Mouse (Mus musculus) left cerebral cortex, postnatal 10 days (tissue): ENCODE results near the gene Zfp553. TPM values are rescaled to one million over a fixed set of nuclear protein-coding genes. Genes with fewer than 3 reads are reported as not detected.

ENCODE experiments used
- DNase-seq, 2 experiments: peaks; one replicate each; pipeline ENCODE4 v3.0.0; 2021 to 2022; ENCODE audit warnings: low spot score in 2 of 2, mixed read lengths in 1 of 2; ENCODE audit errors: extremely low spot score in 1 of 2
- intact Hi-C: fragments of 180-260 bp; cut with DNase I; formaldehyde crosslinking; loops from one replicate; pipeline ENCODE4 v1.15.1; 2025
- total RNA-seq, 2 experiments: library from RNA; stranded (reverse); gene quantifications; 2 replicates each; pipeline ENCODE4 v1.2.3; 2021

Gene Zfp553
- total RNA-seq, 2 experiments from 2014 or later, result 16.6 to 18.4 TPM

DNA sequence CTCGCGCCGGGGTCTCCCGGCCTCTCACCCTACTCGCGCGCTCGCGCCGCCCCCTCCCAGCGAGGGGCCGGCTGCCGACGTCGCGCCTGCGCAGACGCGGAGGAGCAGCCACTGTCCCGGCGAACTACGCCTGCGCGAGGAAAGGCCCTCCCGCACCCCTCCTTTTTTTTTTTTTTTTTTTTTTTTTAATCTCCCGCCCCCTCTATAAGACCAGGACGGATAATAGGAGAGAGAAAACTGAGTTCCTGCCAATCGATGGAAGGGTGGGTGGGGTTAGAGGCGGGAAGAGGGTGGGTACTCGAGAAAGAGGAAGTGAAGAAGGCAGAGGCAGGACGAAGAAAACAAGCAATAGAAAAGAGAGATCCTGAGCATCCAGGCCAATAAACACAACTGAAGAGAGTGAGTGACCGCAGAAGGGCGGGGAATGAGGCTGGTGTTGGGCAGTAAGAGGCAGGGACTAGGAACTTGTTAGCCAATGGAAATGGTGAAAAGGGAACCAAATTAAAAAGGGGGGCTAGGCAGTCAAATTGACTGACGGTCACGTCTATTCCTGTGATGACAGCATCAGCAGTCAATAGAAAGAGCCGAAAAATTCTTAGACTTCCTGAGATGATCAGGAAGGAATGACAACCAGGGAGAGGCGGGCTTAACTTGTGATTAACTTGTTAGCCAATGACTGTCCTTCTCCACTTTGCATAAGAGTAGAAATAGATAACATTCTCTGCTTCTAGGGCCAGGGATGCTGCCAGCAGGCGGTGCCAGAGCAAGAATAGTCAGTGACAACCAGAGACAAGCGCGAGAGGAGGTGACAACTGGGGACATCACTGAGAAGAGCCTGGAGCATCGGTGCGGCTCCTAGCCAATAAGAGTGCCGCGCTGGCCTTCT is 24.1 kb upstream of the Zfp553 start, which contains the start of gene Mylpf:
TSS of gene Mylpf (plus strand) at position 338 of the 886 bp plus-strand sequence.
- DNase-seq, result peak; percentile 96
- intact Hi-C loops, result no loop called here

- DNase-seq, result no peak
- intact Hi-C loops, result no loop called here
These were observed 23.0 kb upstream of the Zfp553 start for GRCm38 (mm10) chr7:127209851-127210250.

DNA sequence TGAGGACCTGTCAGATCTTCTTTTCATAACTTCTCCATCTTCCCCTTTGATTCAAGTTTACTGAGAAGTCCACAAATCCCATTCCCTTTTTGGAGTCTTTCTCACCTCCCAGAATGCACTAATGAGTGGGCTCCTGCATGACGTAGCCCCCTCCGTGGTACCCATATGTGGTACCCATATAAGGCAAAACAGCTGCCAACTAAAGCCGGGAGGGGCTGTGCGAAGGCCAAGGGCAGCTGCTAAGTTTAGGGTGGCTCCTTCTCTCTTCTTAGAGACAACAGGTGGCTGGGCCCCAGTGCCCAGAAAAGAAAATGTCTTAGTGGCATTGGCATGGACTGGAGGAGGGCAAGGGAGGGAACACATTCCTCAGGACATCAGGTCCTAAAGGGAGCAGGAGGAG is 22.6 kb upstream of the Zfp553 start:
- intact Hi-C loops, result no loop called here
- DNase-seq, result no peak

DNA sequence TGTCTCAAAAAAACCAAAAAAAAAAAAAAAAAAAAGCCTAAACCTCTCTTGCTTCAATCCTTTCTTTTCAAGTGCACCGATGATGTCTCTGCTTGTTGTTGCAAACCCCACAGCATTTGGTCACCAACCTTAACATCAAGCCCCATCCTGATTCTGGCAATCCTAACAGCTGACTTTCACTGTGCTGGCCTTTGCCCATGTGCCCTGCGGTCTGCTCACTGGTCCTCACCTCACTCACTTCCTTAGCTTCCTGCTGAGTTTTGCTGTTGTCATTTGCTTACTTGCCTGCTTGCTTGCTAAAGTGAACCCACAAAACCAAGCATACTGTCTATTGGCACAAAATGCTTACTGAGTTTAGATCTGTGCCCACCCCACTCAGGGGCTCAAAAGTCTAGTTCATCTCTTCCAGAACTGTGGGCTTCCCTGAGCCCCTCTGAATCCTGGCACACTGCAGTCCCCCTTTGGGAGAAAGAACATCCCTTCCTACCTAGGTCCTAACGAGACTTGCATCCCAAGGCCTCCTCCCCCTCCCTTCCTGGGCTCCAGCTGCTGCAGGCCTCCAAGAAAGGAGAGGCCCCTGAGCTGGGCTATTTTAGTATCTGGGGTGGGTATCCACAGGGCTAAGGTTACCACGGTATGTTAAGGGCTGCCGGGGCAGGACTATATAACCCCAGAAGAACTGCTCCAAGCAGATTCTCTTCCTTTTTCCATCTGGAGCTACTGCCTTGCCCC is 21.7 kb upstream of the Zfp553 start:
- intact Hi-C loops, result no loop called here
- no peak for DNase-seq

- no peak for DNase-seq
- intact Hi-C loops, result no loop called here
These were observed 20.2 kb upstream of the Zfp553 start for GRCm38 (mm10) chr7:127212432-127213250.

DNA sequence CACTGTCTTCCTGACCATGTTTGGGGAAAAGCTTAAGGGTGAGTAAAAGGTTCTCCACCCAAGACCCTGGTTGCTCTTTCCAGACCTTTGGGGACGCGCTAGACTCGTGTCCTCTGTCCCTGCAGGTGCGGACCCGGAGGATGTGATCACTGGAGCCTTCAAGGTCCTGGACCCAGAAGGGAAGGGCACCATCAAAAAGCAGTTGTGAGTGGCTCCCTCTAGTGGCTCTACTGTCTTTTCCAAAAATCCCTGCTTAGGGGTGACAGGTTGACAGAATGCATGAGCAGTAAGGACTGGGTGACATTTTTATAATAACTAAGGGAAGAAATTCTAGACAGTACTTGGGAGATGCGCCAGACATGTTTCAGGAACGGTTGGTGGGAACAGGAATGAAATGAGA is 19.4 kb upstream of the Zfp553 start:
- intact Hi-C loops, result no loop called here

DNA sequence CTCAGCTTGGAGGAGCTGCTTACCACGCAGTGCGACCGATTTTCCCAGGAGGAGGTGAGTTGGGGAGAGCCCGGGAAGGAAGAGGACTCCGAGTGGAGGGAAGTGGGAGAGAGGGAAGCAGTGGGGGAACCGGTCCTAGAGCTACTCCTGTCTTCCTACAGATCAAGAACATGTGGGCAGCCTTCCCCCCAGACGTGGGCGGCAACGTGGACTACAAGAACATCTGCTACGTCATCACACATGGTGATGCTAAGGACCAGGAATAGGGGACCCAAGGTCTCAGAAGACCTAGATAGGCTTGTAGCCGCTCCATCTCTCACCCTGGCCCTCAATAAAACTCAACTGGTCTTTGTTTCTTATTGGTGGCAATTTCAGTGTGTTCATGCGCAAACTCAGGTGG is 18.9 kb upstream of the Zfp553 start:
- no peak for DNase-seq
- intact Hi-C loops, result no loop called here

More for the DNA sequence above, 19.4 kb upstream of the Zfp553 start:
- no peak for DNase-seq

GRCm38 (mm10) chr7:127214521-127214920 is 18.3 kb upstream of the Zfp553 start:
- DNase-seq, result no peak
- intact Hi-C loops, result no loop called here

DNA sequence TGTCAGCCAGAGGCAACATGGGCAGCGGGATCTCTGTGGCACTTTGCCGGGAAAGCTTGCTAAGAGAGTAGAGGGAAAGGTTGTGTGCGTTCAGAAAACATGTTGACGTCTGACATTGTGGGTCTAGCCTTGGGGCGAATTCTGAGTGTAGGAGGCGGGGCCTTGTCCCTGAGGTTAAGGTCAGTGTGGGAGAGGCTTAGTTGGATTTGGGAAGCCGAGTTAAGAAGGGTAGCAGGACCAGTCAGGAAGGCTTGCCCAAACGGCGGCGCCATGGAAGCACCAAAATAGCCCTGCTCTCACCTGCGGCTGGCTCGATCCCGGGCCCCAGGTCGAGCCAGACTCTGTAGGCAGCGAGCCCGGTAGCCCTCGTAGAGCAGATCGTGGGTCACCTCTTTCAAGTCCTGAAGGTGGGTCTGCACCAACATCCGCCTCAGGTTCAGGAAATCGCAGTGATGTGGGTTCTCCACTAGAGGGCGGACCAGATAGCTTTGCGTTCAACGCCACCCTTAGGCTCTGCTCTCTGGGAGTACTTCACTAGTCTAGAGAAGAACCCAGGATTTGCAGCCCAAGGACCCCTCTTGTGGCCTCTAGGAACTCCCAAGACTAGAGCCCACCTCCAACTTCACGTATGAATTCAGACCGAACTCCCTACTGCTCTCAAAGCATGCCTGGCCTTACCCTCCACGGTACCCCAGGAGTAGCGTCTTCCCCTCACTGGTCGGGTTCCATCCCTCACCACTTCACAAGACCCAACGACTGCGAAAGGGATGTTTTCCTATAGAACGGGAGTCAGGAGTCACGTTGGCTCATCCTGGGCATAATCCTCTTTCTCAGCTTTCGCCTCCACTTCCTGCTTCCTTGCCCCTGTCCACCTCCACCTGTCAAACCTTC is 17.6 kb upstream of the Zfp553 start:
- intact Hi-C loops, result no loop called here

DNA sequence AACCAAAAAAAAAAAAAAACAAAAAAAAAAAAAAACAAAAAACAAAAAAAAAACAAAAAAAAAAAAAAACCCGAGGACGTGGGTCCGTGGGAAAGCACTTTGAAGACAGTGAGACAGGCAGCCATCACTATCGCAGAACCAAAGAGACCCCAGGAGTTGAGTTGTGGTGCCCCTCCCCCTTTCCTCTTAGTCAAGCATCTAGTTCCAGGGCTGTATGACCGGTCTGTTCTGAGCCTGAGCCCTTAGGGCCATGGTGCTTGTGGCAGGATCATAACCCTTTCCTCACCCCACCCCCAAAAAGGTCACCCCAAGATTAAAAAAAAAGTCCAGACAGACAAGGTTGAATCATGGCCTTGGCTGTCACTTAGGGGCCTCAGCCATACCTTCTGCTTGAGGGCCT is 16.6 kb upstream of the Zfp553 start:
- intact Hi-C loops, result no loop called here
- no peak for DNase-seq

More for the DNA sequence above, 17.6 kb upstream of the Zfp553 start:
- no peak for DNase-seq

DNA sequence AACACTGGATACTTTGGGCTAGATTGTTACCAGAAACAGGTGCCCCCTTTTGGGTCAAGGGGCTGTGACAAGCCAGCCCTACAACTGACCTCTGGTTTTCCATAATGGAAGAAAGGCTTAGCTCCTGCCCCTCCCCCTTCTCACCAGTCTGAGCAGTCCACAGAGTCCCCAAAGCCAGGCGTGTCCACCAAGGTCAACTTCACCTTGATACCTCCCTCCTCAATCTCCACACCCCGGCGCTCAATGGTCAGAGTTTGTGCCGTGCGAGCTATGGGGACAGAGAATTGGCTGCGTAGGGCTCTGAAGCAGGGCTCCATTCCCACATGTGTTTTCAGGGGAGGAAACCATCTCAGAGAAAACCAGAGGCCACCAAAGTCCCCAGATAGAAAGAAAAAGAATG is 15.4 kb upstream of the Zfp553 start:
- intact Hi-C loops, result no loop called here
- DNase-seq, result no peak

- intact Hi-C loops, result no loop called here
- DNase-seq, result no peak
These were observed 14.8 kb upstream of the Zfp553 start for GRCm38 (mm10) chr7:127217901-127218642.

- intact Hi-C loops, result no loop called here
- no peak for DNase-seq
These were observed 14.2 kb upstream of the Zfp553 start for GRCm38 (mm10) chr7:127218670-127219069.

- DNase-seq, result no peak
- intact Hi-C loops, result no loop called here
These were observed 12.4 kb upstream of the Zfp553 start for GRCm38 (mm10) chr7:127220440-127220839.

- intact Hi-C loops, result no loop called here
- no peak for DNase-seq
These were observed 9.8 kb upstream of the Zfp553 start for GRCm38 (mm10) chr7:127223106-127223505.

- no peak for DNase-seq
- intact Hi-C loops, result no loop called here
These were observed 9.1 kb upstream of the Zfp553 start for GRCm38 (mm10) chr7:127223515-127224478.

DNA sequence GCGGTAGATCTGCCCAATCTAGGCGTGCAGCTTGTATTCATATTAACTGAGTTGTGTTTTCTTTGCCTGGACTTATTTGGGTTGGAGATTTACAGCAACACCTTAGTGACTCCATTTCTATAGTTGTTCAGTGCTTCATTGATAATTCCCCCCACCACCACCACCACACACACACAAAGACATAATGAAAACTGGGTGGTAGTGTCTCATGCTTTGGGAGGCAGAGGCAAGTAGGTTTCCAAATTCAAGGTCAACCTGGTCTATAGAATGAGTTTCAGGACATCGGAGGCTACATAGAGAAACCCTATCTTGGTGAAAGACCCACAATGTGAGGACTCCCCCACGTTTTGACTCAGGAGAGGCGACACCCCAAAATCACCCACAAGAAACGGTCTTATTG is 8.2 kb upstream of the Zfp553 start:
- intact Hi-C loops, result no loop called here

More for the DNA sequence above, 8.2 kb upstream of the Zfp553 start:
- no peak for DNase-seq
